ENCODE assay signal across 8 mouse cellular contexts in genomic region chr10:122046904-122047726, GRCm38 (mm10). TPM values are rescaled to one million over a fixed set of nuclear protein-coding genes. Genes with fewer than 3 reads are reported as not detected.
DNase-seq lines count a peak whose midpoint lies in the region; TF ChIP-seq lines count a peak whose summit lies in the region.

Srgap1 (minus strand) TSS chr10:122047315.

- peaks cover 1% of the 10 kb centered on the region; the same call in 1 of the 2 replicates for H3K27me3 ChIP-seq in cerebellum, adult 2 months (ENCODE audit: control insufficient read depth, insufficient read depth, low read length)
- H3K27me3 ChIP-seq in hindbrain, embryonic 10.5 days (ENCODE audit: insufficient read depth, poor library complexity, severe bottlenecking), result no peaks in the 10 kb centered on the region

- no peak for TF ChIP-seq CTCF in cerebellum, adult 2 months (IDR thresholded peaks at IDR 0.05; ENCODE audit: borderline replicate concordance, insufficient read depth, low read depth, low read length)

- no peak for TF ChIP-seq POLR2A in cerebellum, adult 2 months (IDR thresholded peaks at IDR 0.05; ENCODE audit: borderline replicate concordance, insufficient read depth, low read length)

- under 1% methylated on average over 60 of the region's 79 CpGs for WGBS in cerebellum, adult 2 months
- WGBS in hindbrain, embryonic 10.5 days, result under 1% methylated on average over 75 of the region's 79 CpGs

- peak; percentile 28 for DNase-seq in MN1 (ENCODE audit: low spot score)
- DNase-seq in cerebellum, adult 2 months, result peak; percentile 36 to 48
- DNase-seq in forelimb bud, embryonic 11.5 days (ENCODE audit: low read depth, low spot score), result peak; percentile 63
- DNase-seq in hindbrain, embryonic 10.5 days (ENCODE audit: low spot score), result peak; percentile 81
- DNase-seq in layer of hippocampus, postnatal 14 days (ENCODE audit: low spot score in 2 of 2), result peak; percentile 40 to 50
- peak; percentile 75 for DNase-seq in lung, postnatal 10 days
- DNase-seq in ovary, postnatal 36 days (ENCODE audit: low spot score), result peak; percentile 66
- peak; percentile 56 for DNase-seq in urinary bladder, postnatal 36 days (ENCODE audit: low spot score in 2 of 2)

- no peaks in the 10 kb centered on the region for H3K4me1 ChIP-seq in cerebellum, adult 2 months (ENCODE audit: control insufficient read depth, insufficient read depth, low read length)
- peaks cover 36% of the 10 kb centered on the region for H3K4me1 ChIP-seq in hindbrain, embryonic 10.5 days (replicated peaks)

- H3K9me3 ChIP-seq in hindbrain, embryonic 10.5 days, result no peaks in the 10 kb centered on the region

- peaks cover 8% of the 10 kb centered on the region; the same call in 1 of the 2 replicates for H3K36me3 ChIP-seq in hindbrain, embryonic 10.5 days

- peak within 1 kb of the TSS; percentile 65 for H3K4me3 ChIP-seq in cerebellum, adult 2 months (replicated peaks; ENCODE audit: insufficient read depth, low read depth, low read length)
- H3K4me3 ChIP-seq in hindbrain, embryonic 10.5 days, result peak within 1 kb of the TSS; percentile 81

- H3K27ac ChIP-seq in cerebellum, adult 2 months (ENCODE audit: insufficient read depth, low read length), result no peak within 1 kb of the TSS
- H3K27ac ChIP-seq in hindbrain, embryonic 10.5 days, result peak within 1 kb of the TSS; percentile 97

RNA-seq across cellular contexts. Expression of gene Srgap1, which starts in this region (rescaled TPM):
- polyA plus RNA-seq in cerebellum, adult 2 months (2012; rRNA removed), result 18.5 and 18.7 TPM in 2 replicates
- polyA plus RNA-seq in hindbrain, embryonic 10.5 days (2016; fragmentation: Nextera tagmentation; extraction: Ambion mirVana), result 10.7 and 17.8 TPM in 2 replicates
- total RNA-seq in layer of hippocampus, postnatal 14 days (2021), result 10 to 100 TPM; 19.0 to 23.4 TPM

Comparison
In these comparisons a context has a peak if more than half of its experiments do, and no peak if none do; other contexts are left out.
1. DNase-seq: peak in every context shown above with its lines; median percentile 81 in hindbrain, embryonic 10.5 days; 75 in lung, postnatal 10 days; 66 in ovary, postnatal 36 days; 63 in forelimb bud, embryonic 11.5 days; 56 in urinary bladder, postnatal 36 days; 45 in layer of hippocampus, postnatal 14 days; 42 in cerebellum, adult 2 months; 28 in MN1.